Mouse (Mus musculus) MEL (cell line): ENCODE data around the gene Trio. TPM values are rescaled to one million over a fixed set of nuclear protein-coding genes. Genes with fewer than 3 reads are reported as not detected.

Source experiments
- DNase-seq: peaks from one replicate; pipeline ENCODE4 v3.0.0; 2011; ENCODE audit warnings: low read depth, low spot score
- H3K27ac ChIP-seq: 2 replicates; pipeline ENCODE4 v1.5.1; 2012; ENCODE audit warnings: low read depth, mild to moderate bottlenecking, control low read depth, low read length, moderate library complexity; ENCODE audit not compliant: control insufficient read depth
- H3K27me3 ChIP-seq, 2 experiments: fragments of 150-350 bp in 1 of 2; sonication (generic) in 1 of 2; 2 replicates each; pipeline ENCODE4 v1.6.1; 2012; ENCODE audit warnings: low read length in 2 of 2, mild to moderate bottlenecking in 2 of 2, improper control_type of control experiment in 1 of 2, moderate library complexity in 1 of 2; ENCODE audit not compliant: insufficient read depth in 2 of 2, control insufficient read depth in 1 of 2
- H3K36me3 ChIP-seq, 2 experiments: 2 replicates each; pipeline ENCODE4 v1.6.1; 2012 to 2014; ENCODE audit warnings: low read length in 2 of 2, improper control_type of control experiment in 1 of 2, inconsistent platforms in 1 of 2, mild to moderate bottlenecking in 1 of 2; ENCODE audit not compliant: insufficient read depth in 2 of 2, control insufficient read depth in 1 of 2
- H3K4me1 ChIP-seq, 2 experiments: fragments of 150-350 bp in 1 of 2; sonication (generic) in 1 of 2; 2 replicates each; pipeline ENCODE4 v1.6.1; 2012; ENCODE audit warnings: low read length in 2 of 2, improper control_type of control experiment in 1 of 2, mild to moderate bottlenecking in 1 of 2; ENCODE audit not compliant: insufficient read depth in 2 of 2, control insufficient read depth in 1 of 2
- H3K4me3 ChIP-seq, 2 experiments: fragments of 150-350 bp in 1 of 2; sonication (generic) in 1 of 2; 2 replicates each; pipeline ENCODE4 v1.5.1; 2012; ENCODE audit warnings: low read depth in 2 of 2, low read length in 2 of 2, mild to moderate bottlenecking in 2 of 2, moderate library complexity in 2 of 2, control low read depth in 1 of 2, improper control_type of control experiment in 1 of 2; ENCODE audit not compliant: control insufficient read depth in 1 of 2, insufficient read depth in 1 of 2
- H3K79me2 ChIP-seq: 2 replicates; pipeline ENCODE4 v1.6.1; 2012; ENCODE audit warnings: mild to moderate bottlenecking, low read length, moderate library complexity; ENCODE audit not compliant: control insufficient read depth, poor library complexity, insufficient read depth
- H3K9ac ChIP-seq: 2 replicates; pipeline ENCODE4 v1.6.1; 2012; ENCODE audit warnings: low read depth, mild to moderate bottlenecking, control low read depth, low read length, moderate library complexity; ENCODE audit not compliant: control insufficient read depth, poor library complexity, severe bottlenecking
- H3K9me3 ChIP-seq: fragments of 150-350 bp; sonication (generic); replicated peaks from 2 replicates; pipeline ENCODE4 v1.6.1; 2012; ENCODE audit warnings: mild to moderate bottlenecking, low read length, improper control_type of control experiment, moderate library complexity; ENCODE audit not compliant: insufficient read depth
- CHD1 ChIP-seq: IDR thresholded peaks from 2 replicates; pipeline ENCODE4 v1.6.1; 2012; ENCODE audit warnings: low read depth, mild to moderate bottlenecking, inconsistent platforms, low read length, improper control_type of control experiment
- EP300 ChIP-seq, 2 experiments: IDR thresholded peaks; 2 replicates each; pipeline ENCODE4 v1.6.1; 2011; ENCODE audit warnings: improper control_type of control experiment in 2 of 2, low read length in 2 of 2, low read depth in 1 of 2, mild to moderate bottlenecking in 1 of 2
- GABPA ChIP-seq: IDR thresholded peaks from 2 replicates; pipeline ENCODE4 v1.6.1; 2012; ENCODE audit warnings: low read depth, mild to moderate bottlenecking, inconsistent platforms, low read length, improper control_type of control experiment, moderate library complexity
- GATA1 ChIP-seq: IDR thresholded peaks from 2 replicates; pipeline ENCODE4 v1.6.1; 2011; ENCODE audit warnings: low read depth, low read length, improper control_type of control experiment
- HCFC1 ChIP-seq: IDR thresholded peaks from 2 replicates; pipeline ENCODE4 v1.6.1; 2012; ENCODE audit warnings: low read depth, mild to moderate bottlenecking, inconsistent platforms, low read length, improper control_type of control experiment, moderate library complexity
- MAFK ChIP-seq: IDR thresholded peaks from 2 replicates; pipeline ENCODE4 v1.6.1; 2011; ENCODE audit warnings: low read depth, mild to moderate bottlenecking, low read length, improper control_type of control experiment, borderline replicate concordance
- MAX ChIP-seq: IDR thresholded peaks from 2 replicates; pipeline ENCODE4 v1.6.1; 2011; ENCODE audit warnings: low read length, improper control_type of control experiment
- MAZ ChIP-seq: IDR thresholded peaks from 2 replicates; pipeline ENCODE4 v1.6.1; 2012; ENCODE audit warnings: low read depth, mild to moderate bottlenecking, inconsistent platforms, low read length, improper control_type of control experiment
- MEF2A ChIP-seq: IDR thresholded peaks from 2 replicates; pipeline ENCODE4 v1.6.1; 2014; ENCODE audit warnings: low read depth, mild to moderate bottlenecking, inconsistent platforms, low read length, improper control_type of control experiment; ENCODE audit not compliant: poor library complexity, insufficient replicate concordance, severe bottlenecking; ENCODE audit errors: extremely low read depth
- MXI1 ChIP-seq: IDR thresholded peaks from 2 replicates; pipeline ENCODE4 v1.6.1; 2011; ENCODE audit warnings: mild to moderate bottlenecking, low read depth, low read length, improper control_type of control experiment
- MYC ChIP-seq: IDR thresholded peaks from 2 replicates; pipeline ENCODE4 v1.6.1; 2011; ENCODE audit warnings: low read depth, mild to moderate bottlenecking, low read length, improper control_type of control experiment, moderate library complexity
- NRF1 ChIP-seq: IDR thresholded peaks from 2 replicates; pipeline ENCODE4 v1.6.1; 2014; ENCODE audit warnings: low read depth, mild to moderate bottlenecking, inconsistent platforms, low read length, improper control_type of control experiment, moderate library complexity; ENCODE audit not compliant: poor library complexity, insufficient read depth, severe bottlenecking
- POLR2AphosphoS2 ChIP-seq: IDR thresholded peaks from 2 replicates; pipeline ENCODE4 v1.6.1; 2011; ENCODE audit warnings: low read length, improper control_type of control experiment
- SIN3A ChIP-seq: IDR thresholded peaks from 2 replicates; pipeline ENCODE4 v1.6.1; 2012; ENCODE audit warnings: low read length, improper control_type of control experiment, inconsistent platforms
- SMC3 ChIP-seq: IDR thresholded peaks from 2 replicates; pipeline ENCODE4 v1.6.1; 2011; ENCODE audit warnings: low read depth, low read length, improper control_type of control experiment
- TBP ChIP-seq: IDR thresholded peaks from 2 replicates; pipeline ENCODE4 v1.8.0; 2011; ENCODE audit warnings: low read depth, low read length, improper control_type of control experiment
- USF1 ChIP-seq: IDR thresholded peaks from 2 replicates; pipeline ENCODE4 v1.6.1; 2014; ENCODE audit warnings: low read depth, mild to moderate bottlenecking, inconsistent platforms, low read length, improper control_type of control experiment, moderate library complexity
- USF2 ChIP-seq, 2 experiments: IDR thresholded peaks; 2 replicates each; pipeline ENCODE4 v1.6.1; 2011 to 2012; ENCODE audit warnings: improper control_type of control experiment in 2 of 2, low read length in 2 of 2, borderline replicate concordance in 1 of 2, inconsistent platforms in 1 of 2, low read depth in 1 of 2, mild to moderate bottlenecking in 1 of 2; ENCODE audit not compliant: insufficient read depth in 1 of 2
- ZKSCAN1 ChIP-seq: IDR thresholded peaks from 2 replicates; pipeline ENCODE4 v1.6.1; 2012; ENCODE audit warnings: low read depth, mild to moderate bottlenecking, inconsistent platforms, low read length, improper control_type of control experiment, moderate library complexity
- ZMIZ1 ChIP-seq: IDR thresholded peaks from 2 replicates; pipeline ENCODE4 v1.6.1; 2012; ENCODE audit warnings: low read depth, mild to moderate bottlenecking, inconsistent platforms, low read length, improper control_type of control experiment, moderate library complexity
- ZNF384 ChIP-seq: IDR thresholded peaks from 2 replicates; pipeline ENCODE4 v1.6.1; 2012; ENCODE audit warnings: low read depth, mild to moderate bottlenecking, inconsistent platforms, low read length, improper control_type of control experiment
- polyA plus RNA-seq, 2 experiments: library from polyadenylated mRNA; stranded (reverse) in 1 of 2; unstranded in 1 of 2; fragments of >175 nt in 1 of 2; fragments of >200 nt in 1 of 2; gene quantifications; 2 replicates each; pipeline versions ENCODE4 v1.2.1 to v1.2.4; 2012; ENCODE audit warnings: low replicate concordance in 2 of 2, low read depth in 1 of 2; ENCODE audit not compliant: insufficient read length in 2 of 2, insufficient read depth in 1 of 2, missing spikeins in 1 of 2
- total RNA-seq: library from RNA; depleted of rRNA; stranded (reverse); fragments of 300-350 nt; gene quantifications from 2 replicates; pipeline ENCODE4 v1.2.3, GENCODE M21; 2012

The Trio gene
- total and polyA plus RNA-seq, 3 experiments = 0.91 to 1.1 TPM; not detected in 1

- no peak for TF ChIP-seq TBP
- TF ChIP-seq USF2 (IDR thresholded peaks at IDR 0.05; ENCODE audit: borderline replicate concordance in 1 of 2, insufficient read depth in 1 of 2, low read depth in 1 of 2, low read length in 2 of 2) = no peak
- TF ChIP-seq GATA1 = no peak
- no peak for TF ChIP-seq MAFK
- no peak for TF ChIP-seq ZMIZ1
- no peak for TF ChIP-seq GABPA
- no peak for TF ChIP-seq POLR2AphosphoS2
- TF ChIP-seq ZKSCAN1 = no peak
- no peak for TF ChIP-seq EP300 (IDR thresholded peaks at IDR 0.05; ENCODE audit: low read depth in 1 of 2, low read length in 2 of 2)
- no peak for TF ChIP-seq USF1
- no peak for TF ChIP-seq MEF2A
- no peak for TF ChIP-seq NRF1
- TF ChIP-seq ZNF384 = no peak
- TF ChIP-seq MAZ = no peak
- no peak for TF ChIP-seq CHD1
- TF ChIP-seq SMC3 = no peak
- no peak for TF ChIP-seq SIN3A
- TF ChIP-seq MAX = no peak
- TF ChIP-seq, all 39 proteins: peak for 0
- no peaks in the 10 kb centered on the region for H3K27me3 ChIP-seq
- H3K36me3 ChIP-seq = no peaks in the 10 kb centered on the region
- H3K9me3 ChIP-seq = no peaks in the 10 kb centered on the region
- H3K27ac ChIP-seq = no peak overlapping the region
- H3K9ac ChIP-seq = no peak overlapping the region
- H3K79me2 ChIP-seq = no peaks in the 10 kb centered on the region
- no peak overlapping the region for H3K4me3 ChIP-seq
- no peaks in the 10 kb centered on the region for H3K4me1 ChIP-seq
- no peak for DNase-seq
These were observed 168.4 kb downstream of the Trio start for GRCm38 (mm10) chr15:27857242-27857641.

- Histone ChIP-seq H3K9me3 (no peaks in the 10 kb centered on the region), H3K4me3 (no peak overlapping the region), H3K36me3 (no peaks in the 10 kb centered on the region), H3K27ac (no peak overlapping the region), H3K4me1 (no peaks in the 10 kb centered on the region), H3K79me2 (no peaks in the 10 kb centered on the region), H3K27me3 (no peaks in the 10 kb centered on the region), H3K9ac (no peak overlapping the region)
- TF ChIP-seq USF2 (IDR thresholded peaks at IDR 0.05; ENCODE audit: borderline replicate concordance in 1 of 2, insufficient read depth in 1 of 2, low read depth in 1 of 2, low read length in 2 of 2) (no peak), MYC (no peak), MXI1 (no peak), HCFC1 (no peak)
- DNase-seq = no peak
These were observed 169.4 kb downstream of the Trio start for GRCm38 (mm10) chr15:27856050-27856787.
